ENCODE assay signal across 9 mouse cellular contexts in the genomic region with DNA sequence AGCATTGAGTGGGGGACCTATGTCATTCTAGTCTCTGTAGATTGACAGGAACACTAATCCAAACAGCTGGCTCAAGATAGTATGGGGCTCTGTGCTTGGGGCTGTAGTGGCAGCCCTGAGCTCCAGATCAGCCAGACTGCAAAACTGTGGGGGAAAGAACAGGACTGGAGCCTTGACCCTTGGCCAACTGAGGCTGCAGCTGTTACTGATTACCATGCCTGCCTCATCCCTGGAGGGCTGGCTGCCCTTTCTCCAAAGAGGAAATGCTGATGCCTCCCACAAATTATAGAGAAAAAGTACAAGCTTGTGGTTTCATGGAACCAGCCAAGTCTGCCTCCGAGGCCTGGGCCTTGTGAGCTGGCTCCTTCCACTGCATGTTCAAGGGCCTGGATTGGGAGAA. TPM values are rescaled to one million over a fixed set of nuclear protein-coding genes. Genes with fewer than 3 reads are reported as not detected.
A peak's percentile ranks its signal among the peaks of the same experiment; 100 is the strongest.
DNase-seq lines count a peak whose midpoint lies in the region; ATAC-seq lines count a peak whose summit lies in the region.
"Had no signal": no experiment of that assay in that cellular context is flagged by ENCODE, and none has a peak within 500 bp of the region (broad histone marks: within the 10 kb centered on the region; RNA-seq: fewer than 3 reads in every experiment).

No protein-coding gene starts in this region.

- no peaks in the 10 kb centered on the region for H3K27me3 ChIP-seq in heart, embryonic 10.5 days (ENCODE audit: insufficient read depth, poor library complexity, severe bottlenecking)
- no peaks in the 10 kb centered on the region for H3K27me3 ChIP-seq in embryonic facial prominence, embryonic 13.5 days
- H3K27me3 ChIP-seq in lung, embryonic 15.5 days, result no peaks in the 10 kb centered on the region

- H3K4me3 ChIP-seq in heart, embryonic 10.5 days, result no peak overlapping the region
- no peak overlapping the region for H3K4me3 ChIP-seq in embryonic facial prominence, embryonic 13.5 days
- H3K4me3 ChIP-seq in lung, embryonic 15.5 days, result no peak overlapping the region

- H3K4me2 ChIP-seq in embryonic facial prominence, embryonic 13.5 days, result no peak overlapping the region
- no peak overlapping the region for H3K4me2 ChIP-seq in lung, embryonic 15.5 days

- 87% methylated on average over 1 of the region's 1 CpGs for WGBS in heart, embryonic 10.5 days
- 26% methylated on average over 1 of the region's 1 CpGs for WGBS in embryonic facial prominence, embryonic 13.5 days
- 50% methylated on average over 1 of the region's 1 CpGs for whole genome bisulfite sequencing in lung, embryonic 15.5 days

- H3K9me3 ChIP-seq in heart, embryonic 10.5 days, result no peaks in the 10 kb centered on the region; the same call in 1 of the 2 replicates
- H3K9me3 ChIP-seq in embryonic facial prominence, embryonic 13.5 days, result no peaks in the 10 kb centered on the region
- no peaks in the 10 kb centered on the region; the same call in 1 of the 2 replicates for H3K9me3 ChIP-seq in lung, embryonic 15.5 days

- ATAC-seq in embryonic facial prominence, embryonic 13.5 days (ENCODE audit: insufficient number of reproducible peaks, insufficient read depth, low FRiP score, low TSS enrichment, low read depth), result peak; percentile 84
- ATAC-seq in lung, embryonic 15.5 days (ENCODE audit: borderline replicate concordance, extremely low read depth, low FRiP score, low TSS enrichment), result peak; percentile 2; the same call in 1 of the 2 replicates
- ATAC-seq in inflammation-experienced regulatory T-cells, adult 6 months, result no peak
- ATAC-seq: CD4-positive, CD25-positive, alpha-beta regulatory T cell, adult 4 months had no signal

- no peak overlapping the region for H3K27ac ChIP-seq in heart, embryonic 10.5 days
- H3K27ac ChIP-seq in embryonic facial prominence, embryonic 13.5 days, result peak overlapping the region; percentile 82
- H3K27ac ChIP-seq in lung, embryonic 15.5 days, result no peak overlapping the region

- H3K9ac ChIP-seq in embryonic facial prominence, embryonic 13.5 days, result no peak overlapping the region
- H3K9ac ChIP-seq in lung, embryonic 15.5 days, result no peak overlapping the region

- peak; percentile 25 to 56 for DNase-seq in heart, adult 18-20 months
- DNase-seq in heart, embryonic 10.5 days (ENCODE audit: low spot score), result no peak
- DNase-seq in kidney, adult 8-10 months, result peak; percentile 86 to 87
- DNase-seq in B cell, adult 2 months, result no peak
- no peak for DNase-seq in layer of hippocampus, adult 18-20 months (ENCODE audit: low spot score in 2 of 2)

- H3K36me3 ChIP-seq in heart, embryonic 10.5 days, result no peaks in the 10 kb centered on the region
- H3K36me3 ChIP-seq in embryonic facial prominence, embryonic 13.5 days, result no peaks in the 10 kb centered on the region
- H3K36me3 ChIP-seq in lung, embryonic 15.5 days, result no peaks in the 10 kb centered on the region

- peaks cover 9% of the 10 kb centered on the region; the same call in 1 of the 2 replicates for H3K4me1 ChIP-seq in heart, embryonic 10.5 days
- H3K4me1 ChIP-seq in embryonic facial prominence, embryonic 13.5 days, result peaks cover 34% of the 10 kb centered on the region
- H3K4me1 ChIP-seq in lung, embryonic 15.5 days, result no peaks in the 10 kb centered on the region

RNA-seq across cellular contexts. Expression of a gene that starts 36.2 kb away (rescaled TPM):
- total RNA-seq in heart, adult 18-20 months (2021), result 1 to 10 TPM; 7.0 to 9.7 TPM
- polyA plus RNA-seq in heart, embryonic 10.5 days (2016; fragmentation: Nextera tagmentation; extraction: Ambion mirVana), result 6.8 and 9.4 TPM in 2 replicates
- polyA plus RNA-seq in embryonic facial prominence, embryonic 13.5 days (2015; fragmentation: Nextera tagmentation; extraction: Ambion mirVana), result 9.5 and 11.2 TPM in 2 replicates
- polyA plus RNA-seq in lung, embryonic 15.5 days (2015; fragmentation: Nextera tagmentation; extraction: Ambion mirVana), result 10.0 and 11.6 TPM in 2 replicates
- total RNA-seq in layer of hippocampus, adult 18-20 months (2021), result 10 to 100 TPM; 30.3 to 34.1 TPM
- 10 to 100 TPM; 24.3 to 37.2 (median 25.1) TPM for polyA plus RNA-seq in inflammation-experienced regulatory T-cells, adult 6 months (2017; shearing (Covaris generic))

RNA-seq across cellular contexts. Expression of a gene that starts 59.1 kb away (rescaled TPM):
- total RNA-seq in heart, adult 18-20 months (2021), result 10 to 100 TPM; 10.7 to 11.6 TPM
- polyA plus RNA-seq in heart, embryonic 10.5 days (2016; fragmentation: Nextera tagmentation; extraction: Ambion mirVana), result 13.5 and 15.9 TPM in 2 replicates
- polyA plus RNA-seq in embryonic facial prominence, embryonic 13.5 days (2015; fragmentation: Nextera tagmentation; extraction: Ambion mirVana), result 23.4 and 25.0 TPM in 2 replicates
- 13.4 and 14.4 TPM in 2 replicates for polyA plus RNA-seq in lung, embryonic 15.5 days (2015; fragmentation: Nextera tagmentation; extraction: Ambion mirVana)
- 10 to 100 TPM; 23.9 to 24.8 TPM for total RNA-seq in layer of hippocampus, adult 18-20 months (2021)
- 10 to 100 TPM; 14.9 to 29.4 (median 24.8) TPM for polyA plus RNA-seq in inflammation-experienced regulatory T-cells, adult 6 months (2017; shearing (Covaris generic))

Comparison
In these comparisons a context has a peak if more than half of its experiments do, and no peak if none do; other contexts are left out.
1. DNase-seq: peak in heart, adult 18-20 months (2 of 2) and kidney, adult 8-10 months (2 of 2); none in heart, embryonic 10.5 days (single experiment), B cell, adult 2 months (0 of 2) and layer of hippocampus, adult 18-20 months (0 of 2).